Mouse (Mus musculus): ENCODE results near the gene Ctcfl.

DNA sequence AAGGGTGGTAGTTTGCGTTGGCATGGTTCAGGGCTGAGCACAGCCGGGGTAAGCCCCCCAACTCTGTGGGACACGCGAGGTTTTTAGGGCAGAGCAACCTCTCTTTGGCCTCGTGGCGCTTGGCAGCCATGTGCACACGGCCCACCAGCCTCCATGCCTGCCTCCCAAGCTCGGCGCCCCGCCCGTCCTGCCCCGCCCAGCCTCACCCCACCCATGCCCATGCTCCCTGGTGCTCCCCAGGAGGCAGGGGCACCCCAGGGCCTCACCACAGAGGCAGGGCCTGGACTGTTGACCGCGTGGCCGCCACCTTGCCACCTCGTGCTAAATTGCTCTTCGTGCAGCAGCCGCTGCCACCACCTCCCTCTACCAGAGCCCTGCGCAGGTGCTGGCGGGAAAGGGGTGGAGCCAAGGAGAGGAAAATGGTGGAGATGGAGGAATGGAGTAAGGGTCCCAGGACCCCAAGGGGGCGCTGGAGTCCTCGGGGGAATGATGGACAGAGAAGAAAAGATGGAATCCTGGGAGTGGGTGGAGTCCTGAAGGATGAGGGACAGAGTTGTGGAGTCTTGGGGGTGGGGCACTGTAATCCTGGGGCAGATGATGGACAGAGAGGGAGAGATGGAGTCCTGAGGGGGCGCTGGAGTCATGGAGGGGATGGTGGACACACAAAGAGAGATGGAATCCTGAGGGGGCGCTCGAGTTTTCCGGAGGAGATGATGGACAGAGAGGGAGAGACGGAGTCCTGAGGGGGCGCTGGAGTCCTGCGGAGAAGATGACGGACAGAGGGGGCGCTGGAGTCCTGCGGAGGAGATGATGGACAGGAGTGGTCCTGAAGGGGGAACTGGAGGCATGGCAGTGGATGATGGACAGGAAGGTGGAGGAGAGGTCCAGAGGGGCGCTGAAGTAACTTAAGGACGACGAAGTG is at the start of gene Ctcfl:
- no peak for TF ChIP-seq POLR2A (IDR thresholded peaks at IDR 0.05; ENCODE audit: extremely low read depth, insufficient read depth, low read length)
- TF ChIP-seq CTCF (IDR thresholded peaks at IDR 0.05; ENCODE audit: low read depth, low read length), result 0 out of 2 replicates have a peak, but pooled peaks have one; percentile 14

All from liver, adult 2 months (tissue).